Mouse (Mus musculus) midbrain, embryonic 15.5 days (tissue): ENCODE results near the gene Susd2. TPM values are rescaled to one million over a fixed set of nuclear protein-coding genes. Genes with fewer than 3 reads are reported as not detected.

Experiments
- ATAC-seq: fragments of 200-750 bp; cut with Nextera tagmentation; replicated peaks from 2 replicates; pipeline ENCODE4 v1.8.0; 2017; ENCODE audit warnings: moderate TSS enrichment
- H3K27ac ChIP-seq: fragments of 300-500 bp; sonication (generic); 2 replicates; pipeline ENCODE4 v1.5.1; 2015; ENCODE audit warnings: mild to moderate bottlenecking, inconsistent platforms
- H3K27me3 ChIP-seq: fragments of 300-500 bp; sonication (generic); replicated peaks from 2 replicates; pipeline ENCODE4 v1.6.1; 2015; ENCODE audit warnings: inconsistent platforms
- H3K36me3 ChIP-seq: fragments of 300-500 bp; sonication (generic); replicated peaks from 2 replicates; pipeline ENCODE4 v1.6.1; 2015; ENCODE audit warnings: inconsistent platforms
- H3K4me1 ChIP-seq: fragments of 300-500 bp; sonication (generic); 2 replicates; pipeline ENCODE4 v1.6.1; 2015; ENCODE audit warnings: inconsistent platforms
- H3K4me2 ChIP-seq: fragments of 300-500 bp; sonication (generic); 2 replicates; pipeline ENCODE4 v1.6.1; 2015; ENCODE audit warnings: inconsistent platforms, mild to moderate bottlenecking, moderate library complexity
- H3K4me3 ChIP-seq: fragments of 300-500 bp; sonication (generic); 2 replicates; pipeline ENCODE4 v1.5.1; 2015; ENCODE audit warnings: mild to moderate bottlenecking, inconsistent platforms
- H3K9ac ChIP-seq: fragments of 300-500 bp; sonication (generic); 2 replicates; pipeline ENCODE4 v1.6.1; 2015; ENCODE audit warnings: mild to moderate bottlenecking, inconsistent platforms
- H3K9me3 ChIP-seq: fragments of 300-500 bp; sonication (generic); 2 replicates; pipeline ENCODE4 v1.6.1; 2016; ENCODE audit warnings: inconsistent platforms
- WGBS: fragments of 180-500 bp; shearing (Covaris S2); methylation state at CpG from one replicate; pipeline ENCODE4 v1.1.7; 2015; ENCODE audit warnings: mixed read lengths; 5-methylcytosine and 5-hydroxymethylcytosine counted together
- polyA plus RNA-seq: library from polyadenylated mRNA; unstranded; fragments of >200 nt; fragmentation: Nextera tagmentation; extraction: Ambion mirVana; gene quantifications from 2 replicates; pipeline ENCODE4 v1.2.1, GENCODE M21; 2015

Susd2 gene
- polyA plus RNA-seq, 1 experiment from 2014 or later = 3.0 TPM

GRCm38 (mm10) chr10:75650306-75650902 lies 6.6 kb upstream of the Susd2 start:
- Histone ChIP-seq H3K4me3 (no peak overlapping the region), H3K4me1 (no peaks in the 10 kb centered on the region), H3K27ac (no peak overlapping the region), H3K9me3 (no peaks in the 10 kb centered on the region), H3K36me3 (peaks cover 32% of the 10 kb centered on the region), H3K27me3 (no peaks in the 10 kb centered on the region), H3K9ac (no peak overlapping the region), H3K4me2 (no peak overlapping the region)
- WGBS = 87% methylated on average over 6 of the region's 6 CpGs
- no peak for ATAC-seq

- no peak overlapping the region for H3K4me3 ChIP-seq
- peaks cover 32% of the 10 kb centered on the region for H3K36me3 ChIP-seq
- H3K4me1 ChIP-seq = 0 out of 2 replicates have a peak, but pooled peaks cover under 1% of the 10 kb centered on the region
- no peak for ATAC-seq
- H3K9me3 ChIP-seq = no peaks in the 10 kb centered on the region
- no peak overlapping the region for H3K27ac ChIP-seq
- no peak overlapping the region for H3K4me2 ChIP-seq
- no peaks in the 10 kb centered on the region for H3K27me3 ChIP-seq
- 93% methylated on average over 4 of the region's 4 CpGs for WGBS
- no peak overlapping the region for H3K9ac ChIP-seq
Observed at GRCm38 (mm10) chr10:75649406-75649995, 5.7 kb upstream of the Susd2 start.

GRCm38 (mm10) chr10:75649001-75649400 lies 5.2 kb upstream of the Susd2 start:
- Histone ChIP-seq H3K4me1 (peaks cover 5% of the 10 kb centered on the region), H3K36me3 (peaks cover 28% of the 10 kb centered on the region), H3K9ac (no peak overlapping the region), H3K27ac (no peak overlapping the region), H3K4me3 (no peak overlapping the region), H3K4me2 (no peak overlapping the region), H3K27me3 (no peaks in the 10 kb centered on the region), H3K9me3 (no peaks in the 10 kb centered on the region)
- WGBS = 93% methylated on average over 7 of the region's 7 CpGs
- ATAC-seq = no peak

- Histone ChIP-seq H3K4me1 (peaks cover 14% of the 10 kb centered on the region), H3K4me3 (no peak overlapping the region), H3K36me3 (peaks cover 26% of the 10 kb centered on the region), H3K27me3 (no peaks in the 10 kb centered on the region), H3K9me3 (no peaks in the 10 kb centered on the region), H3K4me2 (no peak overlapping the region), H3K27ac (no peak overlapping the region), H3K9ac (no peak overlapping the region)
- 95% methylated on average over 6 of the region's 6 CpGs for WGBS
- ATAC-seq = no peak
Observed at GRCm38 (mm10) chr10:75648091-75648490, 4.3 kb upstream of the Susd2 start.

GRCm38 (mm10) chr10:75647362-75647761 lies 3.6 kb upstream of the Susd2 start:
- peaks cover 16% of the 10 kb centered on the region for H3K4me1 ChIP-seq
- H3K27ac ChIP-seq = 0 out of 2 replicates have a peak overlapping the region, but pooled peaks have one; percentile 11
- no peaks in the 10 kb centered on the region for H3K9me3 ChIP-seq

GRCm38 (mm10) chr10:75646406-75646805 lies 2.6 kb upstream of the Susd2 start:
- H3K9me3 ChIP-seq = no peaks in the 10 kb centered on the region
- no peak overlapping the region for H3K27ac ChIP-seq
- H3K4me3 ChIP-seq = no peak overlapping the region
- H3K9ac ChIP-seq = no peak overlapping the region
- no peak for ATAC-seq
- peaks cover 16% of the 10 kb centered on the region for H3K4me1 ChIP-seq
- 91% methylated on average over 6 of the region's 6 CpGs for WGBS
- peaks cover 13% of the 10 kb centered on the region for H3K36me3 ChIP-seq
- H3K27me3 ChIP-seq = no peaks in the 10 kb centered on the region
- H3K4me2 ChIP-seq = no peak overlapping the region

More at GRCm38 (mm10) chr10:75647362-75647761, 3.6 kb upstream of the Susd2 start:
- Histone ChIP-seq H3K4me3 (no peak overlapping the region), H3K36me3 (peaks cover 20% of the 10 kb centered on the region), H3K4me2 (no peak overlapping the region), H3K9ac (no peak overlapping the region), H3K27me3 (no peaks in the 10 kb centered on the region)
- WGBS = 71% methylated on average over 3 of the region's 3 CpGs
- ATAC-seq = peak; percentile 21; the same call in 1 of the 2 replicates

GRCm38 (mm10) chr10:75645616-75646015 lies 1.8 kb upstream of the Susd2 start:
- Histone ChIP-seq H3K4me1 (peaks cover 16% of the 10 kb centered on the region), H3K27ac (no peak overlapping the region), H3K9me3 (no peaks in the 10 kb centered on the region), H3K4me2 (no peak overlapping the region), H3K36me3 (peaks cover 10% of the 10 kb centered on the region), H3K27me3 (no peaks in the 10 kb centered on the region), H3K9ac (no peak overlapping the region), H3K4me3 (no peak overlapping the region)
- ATAC-seq = no peak
- 91% methylated on average over 8 of the region's 8 CpGs for WGBS

GRCm38 (mm10) chr10:75642891-75643290 lies 917 bp downstream of the Susd2 start:
- WGBS = 91% methylated on average over 2 of the region's 2 CpGs
- ATAC-seq = no peak

GRCm38 (mm10) chr10:75642436-75642835 lies 1.4 kb downstream of the Susd2 start:
- ATAC-seq = no peak
- Histone ChIP-seq H3K36me3 (no peaks in the 10 kb centered on the region; the same call in 1 of the 2 replicates), H3K9me3 (no peaks in the 10 kb centered on the region), H3K9ac (no peak overlapping the region), H3K4me1 (peaks cover 16% of the 10 kb centered on the region), H3K4me3 (no peak overlapping the region), H3K27me3 (no peaks in the 10 kb centered on the region), H3K4me2 (no peak overlapping the region), H3K27ac (no peak overlapping the region)
- WGBS = 78% methylated on average over 9 of the region's 9 CpGs

More at GRCm38 (mm10) chr10:75642891-75643290, 917 bp downstream of the Susd2 start:
- Histone ChIP-seq H3K4me1 (peaks cover 16% of the 10 kb centered on the region), H3K4me2 (no peak overlapping the region), H3K36me3 (peaks cover 2% of the 10 kb centered on the region; the same call in 1 of the 2 replicates), H3K4me3 (no peak overlapping the region), H3K27ac (no peak overlapping the region), H3K9me3 (no peaks in the 10 kb centered on the region), H3K9ac (no peak overlapping the region), H3K27me3 (no peaks in the 10 kb centered on the region)

GRCm38 (mm10) chr10:75641721-75642222 lies 2.0 kb downstream of the Susd2 start:
- H3K27ac ChIP-seq = no peak overlapping the region
- 91% methylated on average over 7 of the region's 7 CpGs for WGBS

GRCm38 (mm10) chr10:75637711-75638110 lies 6.1 kb downstream of the Susd2 start:
- no peaks in the 10 kb centered on the region for H3K27me3 ChIP-seq
- no peaks in the 10 kb centered on the region for H3K9me3 ChIP-seq
- no peak overlapping the region for H3K4me3 ChIP-seq
- no peaks in the 10 kb centered on the region for H3K36me3 ChIP-seq
- no peak for ATAC-seq
- H3K27ac ChIP-seq = no peak overlapping the region
- no peaks in the 10 kb centered on the region for H3K4me1 ChIP-seq
- H3K9ac ChIP-seq = no peak overlapping the region
- no peak overlapping the region for H3K4me2 ChIP-seq
- WGBS = 91% methylated on average over 11 of the region's 11 CpGs

More at GRCm38 (mm10) chr10:75641721-75642222, 2.0 kb downstream of the Susd2 start:
- Histone ChIP-seq H3K4me1 (peaks cover 16% of the 10 kb centered on the region), H3K4me3 (no peak overlapping the region), H3K4me2 (no peak overlapping the region), H3K27me3 (no peaks in the 10 kb centered on the region), H3K9me3 (no peaks in the 10 kb centered on the region), H3K9ac (no peak overlapping the region), H3K36me3 (no peaks in the 10 kb centered on the region; the same call in 1 of the 2 replicates)
- no peak for ATAC-seq

GRCm38 (mm10) chr10:75636084-75636786 lies 7.6 kb downstream of the Susd2 start:
- Histone ChIP-seq H3K27me3 (no peaks in the 10 kb centered on the region), H3K4me1 (no peaks in the 10 kb centered on the region), H3K9ac (no peak overlapping the region), H3K9me3 (no peaks in the 10 kb centered on the region), H3K36me3 (no peaks in the 10 kb centered on the region), H3K4me2 (no peak overlapping the region), H3K27ac (no peak overlapping the region), H3K4me3 (no peak overlapping the region)
- no peak for ATAC-seq
- 92% methylated on average over 12 of the region's 12 CpGs for WGBS
